Mouse (Mus musculus) limb, embryonic 14.5 days (tissue): ENCODE measurements at regions not wholly inside any gene's neighbourhood (a gene's known extent, or its start where the extent isn't known, plus 50 kb on each side); places are given as distances from the start of the nearest gene placed in this dataset.
A peak's percentile ranks its signal among the peaks of the same experiment; 100 is the strongest.

Experiments used
- ATAC-seq: fragments of 200-750 bp; cut with Nextera tagmentation; 2 replicates; pipeline ENCODE4 v1.8.0; 2017; ENCODE audit warnings: low read depth, moderate number of reproducible peaks, moderate TSS enrichment; ENCODE audit not compliant: low FRiP score
- DNase-seq: peaks from one replicate; pipeline ENCODE4 v3.0.0-alpha.2; 2015; ENCODE audit warnings: low spot score
- H3K27ac ChIP-seq: fragments of 300-500 bp; sonication (generic); replicated peaks from 2 replicates; pipeline ENCODE4 v1.5.1; 2014; ENCODE audit warnings: low read depth, mild to moderate bottlenecking, low read length, moderate library complexity, mixed read lengths
- H3K27me3 ChIP-seq: fragments of 300-500 bp; sonication (generic); 2 replicates; pipeline ENCODE4 v1.6.1; 2014; ENCODE audit warnings: low read length, mixed read lengths; ENCODE audit not compliant: control insufficient read depth, insufficient read depth
- H3K36me3 ChIP-seq: fragments of 300-500 bp; sonication (generic); 2 replicates; pipeline ENCODE4 v1.6.1; 2014; ENCODE audit warnings: mild to moderate bottlenecking, low read length, moderate library complexity, mixed read lengths; ENCODE audit not compliant: control insufficient read depth, insufficient read depth
- H3K4me1 ChIP-seq: fragments of 300-500 bp; sonication (generic); 2 replicates; pipeline ENCODE4 v1.6.1; 2014; ENCODE audit warnings: antibody characterized with exemption, low read length, mixed read lengths; ENCODE audit not compliant: control insufficient read depth, insufficient read depth
- H3K4me2 ChIP-seq: fragments of 300-500 bp; sonication (generic); replicated peaks from 2 replicates; pipeline ENCODE4 v1.6.1; 2014; ENCODE audit warnings: low read depth, mild to moderate bottlenecking, low read length, moderate library complexity; ENCODE audit not compliant: severe bottlenecking
- H3K4me3 ChIP-seq: fragments of 300-500 bp; sonication (generic); replicated peaks from 2 replicates; pipeline ENCODE4 v1.5.1; 2014; ENCODE audit warnings: low read length
- H3K9ac ChIP-seq: fragments of 300-500 bp; sonication (generic); 2 replicates; pipeline ENCODE4 v1.6.1; 2014; ENCODE audit warnings: mild to moderate bottlenecking, low read depth, low read length, moderate library complexity; ENCODE audit not compliant: severe bottlenecking
- H3K9me3 ChIP-seq: fragments of 300-500 bp; sonication (generic); 2 replicates; pipeline ENCODE4 v1.6.1; 2016; ENCODE audit warnings: low read length; ENCODE audit not compliant: control insufficient read depth
- POLR2A ChIP-seq: fragments of 200-500 bp; IDR thresholded peaks from 2 replicates; pipeline ENCODE4 v1.8.0; 2012; ENCODE audit warnings: inconsistent platforms, mild to moderate bottlenecking, moderate library complexity, borderline replicate concordance; ENCODE audit not compliant: insufficient read depth, insufficient read length; ENCODE audit errors: extremely low read depth
- WGBS: fragments of 180-500 bp; shearing (Covaris S2); extraction: QIAGEN DNeasy Blood & Tissue Kit; methylation state at CpG from one replicate; pipeline ENCODE4 v1.1.7; 2014; 5-methylcytosine and 5-hydroxymethylcytosine counted together

GRCm38 (mm10) chr1:177382596-177383190 is 59.5 kb upstream of the Zbtb18 start:
- DNase-seq: peak; percentile 73
- TF ChIP-seq POLR2A: no peak
- no peak for ATAC-seq
- H3K9ac ChIP-seq: no peak overlapping the region
- no peak overlapping the region for H3K27ac ChIP-seq
- H3K4me3 ChIP-seq: no peak overlapping the region
- no peaks in the 10 kb centered on the region for H3K27me3 ChIP-seq
- 8% methylated on average over 16 of the region's 16 CpGs for WGBS
- H3K9me3 ChIP-seq: no peaks in the 10 kb centered on the region
- H3K4me1 ChIP-seq: no peaks in the 10 kb centered on the region
- H3K4me2 ChIP-seq: no peak overlapping the region
- H3K36me3 ChIP-seq: no peaks in the 10 kb centered on the region

- H3K27ac ChIP-seq: no peak overlapping the region
- WGBS: 81% methylated on average over 4 of the region's 4 CpGs
- H3K9ac ChIP-seq: no peak overlapping the region
- DNase-seq: no peak
- H3K36me3 ChIP-seq: no peaks in the 10 kb centered on the region
- H3K4me2 ChIP-seq: no peak overlapping the region
- no peaks in the 10 kb centered on the region for H3K27me3 ChIP-seq
- H3K4me1 ChIP-seq: no peaks in the 10 kb centered on the region
- no peak overlapping the region for H3K4me3 ChIP-seq
- ATAC-seq: no peak
- TF ChIP-seq POLR2A: no peak
- no peaks in the 10 kb centered on the region for H3K9me3 ChIP-seq
These were observed 60.0 kb upstream of the Zbtb18 start for GRCm38 (mm10) chr1:177382147-177382546.

- Histone ChIP-seq H3K27ac (no peak overlapping the region), H3K4me1 (no peaks in the 10 kb centered on the region), H3K36me3 (no peaks in the 10 kb centered on the region), H3K4me2 (no peak overlapping the region), H3K9ac (no peak overlapping the region), H3K9me3 (no peaks in the 10 kb centered on the region), H3K27me3 (no peaks in the 10 kb centered on the region), H3K4me3 (no peak overlapping the region)
- no peak for ATAC-seq
- TF ChIP-seq POLR2A: no peak
- 88% methylated on average over 3 of the region's 3 CpGs for WGBS
- DNase-seq: no peak
These were observed 64.0 kb upstream of the Zbtb18 start for GRCm38 (mm10) chr1:177378112-177378511.

- H3K27ac ChIP-seq: no peak overlapping the region
- TF ChIP-seq POLR2A: no peak
- ATAC-seq: no peak
- no peaks in the 10 kb centered on the region for H3K9me3 ChIP-seq
- H3K27me3 ChIP-seq: no peaks in the 10 kb centered on the region
- H3K4me3 ChIP-seq: no peak overlapping the region
- H3K4me1 ChIP-seq: no peaks in the 10 kb centered on the region
- DNase-seq: no peak
- no peak overlapping the region for H3K9ac ChIP-seq
- no peaks in the 10 kb centered on the region for H3K36me3 ChIP-seq
- WGBS: 5% methylated on average over 5 of the region's 5 CpGs
- H3K4me2 ChIP-seq: no peak overlapping the region
These were observed 68.8 kb upstream of the Zbtb18 start for GRCm38 (mm10) chr1:177373226-177373825.

GRCm38 (mm10) chr1:177372066-177372465 is 70.1 kb upstream of the Zbtb18 start:
- Histone ChIP-seq H3K9ac (no peak overlapping the region), H3K27ac (no peak overlapping the region), H3K4me3 (no peak overlapping the region), H3K27me3 (no peaks in the 10 kb centered on the region), H3K4me2 (no peak overlapping the region), H3K36me3 (no peaks in the 10 kb centered on the region), H3K4me1 (no peaks in the 10 kb centered on the region), H3K9me3 (no peaks in the 10 kb centered on the region)
- ATAC-seq (no peak), DNase-seq (no peak)
- 66% methylated on average over 10 of the region's 10 CpGs for WGBS
- TF ChIP-seq POLR2A: no peak
